Mouse (Mus musculus) midbrain, embryonic 14.5 days (tissue): Measurements from ENCODE around the gene Pfkm. TPM values are rescaled to one million over a fixed set of nuclear protein-coding genes. Genes with fewer than 3 reads are reported as not detected.

ENCODE experiments used
- ATAC-seq: fragments of 200-750 bp; cut with Nextera tagmentation; 2 replicates; pipeline ENCODE4 v1.8.0; 2017; ENCODE audit warnings: moderate number of reproducible peaks, moderate library complexity; ENCODE audit not compliant: low FRiP score, low TSS enrichment
- DNase-seq: peaks from one replicate; pipeline ENCODE4 v3.0.0-alpha.2; 2015
- H3K27ac ChIP-seq: fragments of 300-500 bp; sonication (generic); replicated peaks from 2 replicates; pipeline ENCODE4 v1.5.1; 2014; ENCODE audit warnings: mild to moderate bottlenecking, low read depth, low read length, moderate library complexity
- H3K27me3 ChIP-seq: fragments of 300-500 bp; sonication (generic); 2 replicates; pipeline ENCODE4 v1.6.1; 2014; ENCODE audit warnings: low read length, control low read depth, mixed read lengths; ENCODE audit not compliant: control insufficient read depth, insufficient read depth
- H3K36me3 ChIP-seq: fragments of 300-500 bp; sonication (generic); 2 replicates; pipeline ENCODE4 v1.6.1; 2014; ENCODE audit warnings: low read length, control low read depth; ENCODE audit not compliant: control insufficient read depth, insufficient read depth
- H3K4me1 ChIP-seq: fragments of 300-500 bp; sonication (generic); 2 replicates; pipeline ENCODE4 v1.6.1; 2014; ENCODE audit warnings: mild to moderate bottlenecking, antibody characterized with exemption, low read length, control low read depth; ENCODE audit not compliant: control insufficient read depth, insufficient read depth
- H3K4me2 ChIP-seq: fragments of 300-500 bp; sonication (generic); 2 replicates; pipeline ENCODE4 v1.6.1; 2014; ENCODE audit warnings: mild to moderate bottlenecking, low read length, moderate library complexity
- H3K4me3 ChIP-seq: fragments of 300-500 bp; sonication (generic); replicated peaks from 2 replicates; pipeline ENCODE4 v1.5.1; 2014; ENCODE audit warnings: low read depth, low read length
- H3K9ac ChIP-seq: fragments of 300-500 bp; sonication (generic); replicated peaks from 2 replicates; pipeline ENCODE4 v1.6.1; 2014; ENCODE audit warnings: mild to moderate bottlenecking, low read length, moderate library complexity
- H3K9me3 ChIP-seq: fragments of 300-500 bp; sonication (generic); 2 replicates; pipeline ENCODE4 v1.6.1; 2016; ENCODE audit warnings: low read length, control low read depth, mixed read lengths; ENCODE audit not compliant: control insufficient read depth
- WGBS: fragments of 180-500 bp; shearing (Covaris S2); extraction: QIAGEN DNeasy Blood & Tissue Kit; methylation state at CpG from one replicate; pipeline ENCODE4 v1.1.7; 2014; 5-methylcytosine and 5-hydroxymethylcytosine counted together
- polyA plus RNA-seq: library from polyadenylated mRNA; unstranded; fragments of >200 nt; fragmentation: Nextera tagmentation; extraction: Ambion mirVana; gene quantifications from 2 replicates; pipeline ENCODE4 v1.2.1, GENCODE M21; 2014

Pfkm gene
- polyA plus RNA-seq, 1 experiment from 2014 or later, result 72.4 TPM

DNA sequence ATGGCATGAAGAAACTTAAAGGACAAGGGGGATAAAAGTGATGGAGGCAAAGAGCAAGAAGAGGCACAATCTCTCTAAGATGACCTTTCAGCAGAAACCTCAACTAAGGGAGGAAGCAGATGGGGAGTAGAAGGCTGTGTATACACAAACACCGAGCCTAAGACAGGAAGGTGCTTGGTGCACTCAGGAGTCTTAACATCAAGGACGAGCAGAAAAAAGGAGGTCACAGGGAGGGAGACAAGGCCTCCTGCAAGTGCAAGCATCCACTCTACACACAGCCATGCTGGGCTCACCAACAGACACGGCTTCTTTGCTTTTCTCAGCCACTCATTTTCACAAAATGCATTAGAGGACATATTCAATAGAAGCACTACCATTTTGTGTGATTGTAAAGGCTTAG is 24.9 kb upstream of the Pfkm start:
- ATAC-seq (no peak), DNase-seq (no peak)
- H3K27me3 ChIP-seq, result no peaks in the 10 kb centered on the region
- no peak overlapping the region for H3K4me2 ChIP-seq
- peaks cover 75% of the 10 kb centered on the region for H3K36me3 ChIP-seq
- H3K9ac ChIP-seq, result no peak overlapping the region
- no peaks in the 10 kb centered on the region for H3K9me3 ChIP-seq
- H3K27ac ChIP-seq, result no peak overlapping the region
- no peak overlapping the region for H3K4me3 ChIP-seq
- WGBS, result 74% methylated on average over 3 of the region's 3 CpGs
- no peaks in the 10 kb centered on the region for H3K4me1 ChIP-seq

DNA sequence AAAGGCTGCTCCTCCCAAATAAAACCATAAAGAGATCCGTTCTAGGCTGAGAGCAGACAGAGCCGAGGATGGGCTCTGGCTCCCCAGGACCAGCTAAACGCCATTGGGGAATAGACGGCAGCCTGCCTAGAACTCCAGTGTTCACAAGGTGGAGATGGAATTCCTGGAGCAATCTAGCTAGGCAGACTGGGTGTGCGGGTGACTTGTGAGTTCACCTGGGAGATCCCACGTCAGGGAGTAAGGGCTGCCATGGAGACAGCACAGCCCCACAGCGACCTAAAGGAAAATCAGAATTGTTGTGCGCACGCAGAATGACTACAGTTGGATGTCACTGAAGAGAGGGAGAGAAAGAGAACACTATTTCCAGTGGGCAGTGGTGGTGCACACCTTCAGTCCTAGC is 23.9 kb upstream of the Pfkm start:
- no peak overlapping the region for H3K4me3 ChIP-seq
- no peak overlapping the region for H3K9ac ChIP-seq
- DNase-seq, result no peak
- H3K4me1 ChIP-seq, result no peaks in the 10 kb centered on the region
- H3K9me3 ChIP-seq, result no peaks in the 10 kb centered on the region
- H3K4me2 ChIP-seq, result no peak overlapping the region
- peaks cover 65% of the 10 kb centered on the region for H3K36me3 ChIP-seq
- no peak overlapping the region for H3K27ac ChIP-seq
- 90% methylated on average over 9 of the region's 9 CpGs for WGBS
- no peak for ATAC-seq
- H3K27me3 ChIP-seq, result no peaks in the 10 kb centered on the region

- Histone ChIP-seq H3K27ac (no peak overlapping the region), H3K4me3 (no peak overlapping the region), H3K4me2 (no peak overlapping the region), H3K9ac (no peak overlapping the region), H3K9me3 (no peaks in the 10 kb centered on the region), H3K36me3 (peaks cover 62% of the 10 kb centered on the region), H3K4me1 (no peaks in the 10 kb centered on the region), H3K27me3 (no peaks in the 10 kb centered on the region)
- no peak for DNase-seq
- no peak for ATAC-seq
- WGBS, result 94% methylated on average over 8 of the region's 8 CpGs
Measured at GRCm38 (mm10) chr15:98069566-98070245, 22.7 kb upstream of the Pfkm start.

GRCm38 (mm10) chr15:98070376-98070775 is 22.0 kb upstream of the Pfkm start:
- Histone ChIP-seq H3K9ac (no peak overlapping the region), H3K27ac (no peak overlapping the region), H3K9me3 (no peaks in the 10 kb centered on the region), H3K27me3 (no peaks in the 10 kb centered on the region), H3K4me1 (no peaks in the 10 kb centered on the region), H3K36me3 (peaks cover 64% of the 10 kb centered on the region), H3K4me2 (no peak overlapping the region), H3K4me3 (no peak overlapping the region)
- DNase-seq (no peak), ATAC-seq (no peak)
- 94% methylated on average over 3 of the region's 3 CpGs for WGBS

GRCm38 (mm10) chr15:98074521-98074920 is 17.9 kb upstream of the Pfkm start:
- Histone ChIP-seq H3K36me3 (peaks cover 62% of the 10 kb centered on the region), H3K27me3 (no peaks in the 10 kb centered on the region)
- 96% methylated on average over 8 of the region's 8 CpGs for WGBS

GRCm38 (mm10) chr15:98075034-98075433 is 17.4 kb upstream of the Pfkm start:
- ATAC-seq, result no peak
- Histone ChIP-seq H3K4me3 (no peak overlapping the region), H3K9me3 (no peaks in the 10 kb centered on the region), H3K9ac (no peak overlapping the region), H3K36me3 (peaks cover 60% of the 10 kb centered on the region), H3K27ac (no peak overlapping the region), H3K4me1 (no peaks in the 10 kb centered on the region), H3K4me2 (no peak overlapping the region), H3K27me3 (no peaks in the 10 kb centered on the region)
- WGBS, result 83% methylated on average over 16 of the region's 16 CpGs
- no peak for DNase-seq

More at GRCm38 (mm10) chr15:98074521-98074920, 17.9 kb upstream of the Pfkm start:
- Histone ChIP-seq H3K4me3 (no peak overlapping the region), H3K9me3 (no peaks in the 10 kb centered on the region), H3K4me2 (no peak overlapping the region), H3K27ac (no peak overlapping the region), H3K9ac (no peak overlapping the region), H3K4me1 (no peaks in the 10 kb centered on the region)
- DNase-seq (no peak), ATAC-seq (no peak)

GRCm38 (mm10) chr15:98076901-98077300 is 15.5 kb upstream of the Pfkm start:
- Histone ChIP-seq H3K4me2 (no peak overlapping the region), H3K9me3 (no peaks in the 10 kb centered on the region), H3K36me3 (peaks cover 60% of the 10 kb centered on the region), H3K4me3 (no peak overlapping the region), H3K4me1 (no peaks in the 10 kb centered on the region), H3K9ac (no peak overlapping the region), H3K27me3 (no peaks in the 10 kb centered on the region), H3K27ac (no peak overlapping the region)
- 97% methylated on average over 6 of the region's 6 CpGs for WGBS
- ATAC-seq (no peak), DNase-seq (no peak)

GRCm38 (mm10) chr15:98088889-98089288 is 3.5 kb upstream of the Pfkm start:
- Histone ChIP-seq H3K9ac (no peak overlapping the region), H3K36me3 (peaks cover 29% of the 10 kb centered on the region), H3K4me2 (no peak overlapping the region), H3K27me3 (no peaks in the 10 kb centered on the region), H3K9me3 (no peaks in the 10 kb centered on the region), H3K27ac (no peak overlapping the region), H3K4me3 (no peak overlapping the region), H3K4me1 (peaks cover 14% of the 10 kb centered on the region)
- WGBS, result 90% methylated on average over 1 of the region's 1 CpGs
- DNase-seq (no peak), ATAC-seq (no peak)

- Histone ChIP-seq H3K27ac (no peak overlapping the region), H3K9me3 (no peaks in the 10 kb centered on the region), H3K4me3 (no peak overlapping the region), H3K36me3 (peaks cover 22% of the 10 kb centered on the region), H3K4me1 (peaks cover 15% of the 10 kb centered on the region), H3K9ac (no peak overlapping the region), H3K27me3 (no peaks in the 10 kb centered on the region), H3K4me2 (no peak overlapping the region)
- ATAC-seq, result no peak
- DNase-seq, result peak; percentile 49
- WGBS, result 80% methylated on average over 9 of the region's 9 CpGs
Measured at GRCm38 (mm10) chr15:98089421-98090183, 2.8 kb upstream of the Pfkm start.
